In the genomic region with DNA sequence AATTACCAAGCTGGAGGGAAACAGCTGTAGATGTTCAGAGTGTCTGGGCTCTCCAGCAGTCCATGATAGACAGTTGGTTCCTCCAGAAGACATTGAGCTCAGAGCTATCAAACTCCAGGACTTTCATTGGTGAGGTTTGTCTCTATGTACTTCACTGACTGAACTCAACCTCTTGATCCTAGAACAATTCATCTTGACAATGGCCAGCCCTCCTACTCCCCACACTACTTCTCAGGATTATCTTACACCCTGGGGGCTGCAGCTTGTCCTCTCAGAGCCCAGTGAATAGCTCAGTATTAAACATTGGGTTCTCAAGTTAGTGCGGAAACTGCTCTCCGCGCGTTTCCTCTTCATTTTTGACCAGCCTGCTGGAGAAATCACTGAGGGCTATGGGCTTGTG, we compare ENCODE assay signal across 24 mouse cellular contexts.
"Had no signal": no experiment of that assay in that cellular context is flagged by ENCODE, and none has a peak within 500 bp of the region (broad histone marks: within the 10 kb centered on the region; RNA-seq: fewer than 3 reads in every experiment).

No protein-coding gene starts in this region.

- H3K4me3 ChIP-seq: heart, adult 2 months; heart, embryonic 13.5 days; heart, embryonic 15.5 days; hindbrain, embryonic 13.5 days; hindbrain, embryonic 15.5 days; limb, embryonic 13.5 days; limb, embryonic 15.5 days; liver, embryonic 12.5 days had no signal

- H3K36me3 ChIP-seq: heart, embryonic 13.5 days; heart, embryonic 15.5 days; hindbrain, embryonic 13.5 days; hindbrain, embryonic 15.5 days; limb, embryonic 13.5 days; limb, embryonic 15.5 days; liver, embryonic 12.5 days had no signal

- ATAC-seq: forebrain, postnatal 0 days; hindbrain, postnatal 0 days; intestine, embryonic 16.5 days; liver, embryonic 12.5 days had no signal

- H3K9me3 ChIP-seq: heart, embryonic 13.5 days; heart, embryonic 15.5 days; hindbrain, embryonic 13.5 days; hindbrain, embryonic 15.5 days; limb, embryonic 13.5 days; limb, embryonic 15.5 days; liver, embryonic 12.5 days had no signal

- H3K4me2 ChIP-seq: heart, embryonic 11.5 days; heart, embryonic 13.5 days; heart, embryonic 15.5 days; hindbrain, embryonic 13.5 days; hindbrain, embryonic 15.5 days; limb, embryonic 13.5 days; limb, embryonic 15.5 days; liver, embryonic 12.5 days had no signal

- H3K27me3 ChIP-seq: heart, embryonic 13.5 days; heart, embryonic 15.5 days; hindbrain, embryonic 13.5 days; hindbrain, embryonic 15.5 days; limb, embryonic 13.5 days; limb, embryonic 15.5 days; liver, embryonic 12.5 days had no signal

- DNase-seq: forebrain, postnatal 0 days; gastrocnemius, postnatal 14 days; gastrocnemius, postnatal 36 days; heart, adult 11 months; heart, adult 2 months; heart, postnatal 14 days; heart, postnatal 36 days; kidney, adult 18-20 months; kidney, adult 8-10 months; kidney, postnatal 36 days; layer of hippocampus, adult 9-11 months; layer of hippocampus, postnatal 36 days; left cerebral cortex, postnatal 4 days had no signal

- H3K27ac ChIP-seq: heart, adult 2 months; heart, embryonic 13.5 days; heart, embryonic 15.5 days; hindbrain, embryonic 13.5 days; hindbrain, embryonic 15.5 days; hindbrain, postnatal 0 days; limb, embryonic 13.5 days; limb, embryonic 15.5 days; liver, embryonic 12.5 days; liver, embryonic 14.5 days had no signal

- H3K4me1 ChIP-seq: heart, embryonic 13.5 days; heart, embryonic 15.5 days; hindbrain, embryonic 13.5 days; hindbrain, embryonic 15.5 days; limb, embryonic 13.5 days; limb, embryonic 15.5 days; liver, embryonic 12.5 days had no signal

- H3K9ac ChIP-seq: forebrain, postnatal 0 days; heart, embryonic 13.5 days; heart, embryonic 15.5 days; hindbrain, embryonic 13.5 days; hindbrain, embryonic 15.5 days; limb, embryonic 13.5 days; limb, embryonic 15.5 days; liver, embryonic 12.5 days; liver, embryonic 14.5 days had no signal
